Mouse (Mus musculus) thymus, postnatal 25 days (tissue): ENCODE results near the gene Doc2b.

Source experiments
- DNase-seq: peaks from one replicate; pipeline ENCODE4 v3.0.0; 2022

The Doc2b gene

GRCm38 (mm10) chr11:75792535-75792934 is 3.3 kb downstream of the Doc2b start:
- DNase-seq, result no peak

- DNase-seq, result no peak
These were observed 10.0 kb downstream of the Doc2b start for GRCm38 (mm10) chr11:75785897-75786296.

GRCm38 (mm10) chr11:75783799-75784198 is 12.1 kb downstream of the Doc2b start:
- no peak for DNase-seq

GRCm38 (mm10) chr11:75781919-75782318 is 13.9 kb downstream of the Doc2b start:
- DNase-seq, result peak; percentile 64

GRCm38 (mm10) chr11:75775919-75776318 is 19.9 kb downstream of the Doc2b start:
- no peak for DNase-seq

- no peak for DNase-seq
These were observed 23.3 kb downstream of the Doc2b start for GRCm38 (mm10) chr11:75772562-75772961.

- peak; percentile 78 for DNase-seq
These were observed 26.6 kb downstream of the Doc2b start for GRCm38 (mm10) chr11:75769206-75769605.

GRCm38 (mm10) chr11:75768091-75768989 is 27.5 kb downstream of the Doc2b start:
- no peak for DNase-seq

GRCm38 (mm10) chr11:75767014-75767413 is 28.8 kb downstream of the Doc2b start:
- DNase-seq, result no peak

- DNase-seq, result no peak
These were observed 30.7 kb downstream of the Doc2b start for GRCm38 (mm10) chr11:75765161-75765560.

- no peak for DNase-seq
These were observed 31.3 kb downstream of the Doc2b start for GRCm38 (mm10) chr11:75764521-75765023.

GRCm38 (mm10) chr11:75762708-75763107 is 33.1 kb downstream of the Doc2b start:
- no peak for DNase-seq

GRCm38 (mm10) chr11:75760785-75761184 is 35.1 kb downstream of the Doc2b start:
- no peak for DNase-seq

- no peak for DNase-seq
These were observed 37.3 kb downstream of the Doc2b start for GRCm38 (mm10) chr11:75758553-75758952.

- DNase-seq, result peak; percentile 25
These were observed 39.2 kb downstream of the Doc2b start for GRCm38 (mm10) chr11:75756687-75757086.

- DNase-seq, result no peak
These were observed 44.8 kb downstream of the Doc2b start for GRCm38 (mm10) chr11:75751082-75751481.

- DNase-seq, result no peak
These were observed 45.3 kb downstream of the Doc2b start for GRCm38 (mm10) chr11:75750537-75750936.

- DNase-seq, result no peak
These were observed 51.1 kb downstream of the Doc2b start for GRCm38 (mm10) chr11:75744761-75745160.

GRCm38 (mm10) chr11:75741615-75742014 is 54.2 kb downstream of the Doc2b start:
- no peak for DNase-seq

GRCm38 (mm10) chr11:75740204-75740603 is 55.6 kb downstream of the Doc2b start:
- no peak for DNase-seq

GRCm38 (mm10) chr11:75738477-75738821 is 57.4 kb downstream of the Doc2b start:
- DNase-seq, result no peak

GRCm38 (mm10) chr11:75737806-75738476 is 57.9 kb downstream of the Doc2b start:
- no peak for DNase-seq

GRCm38 (mm10) chr11:75736978-75737377 is 58.9 kb downstream of the Doc2b start:
- no peak for DNase-seq
